Mouse (Mus musculus) MEL (cell line): Measurements from ENCODE around the gene Stat6. TPM values are rescaled to one million over a fixed set of nuclear protein-coding genes. Genes with fewer than 3 reads are reported as not detected.
A peak's percentile ranks its signal among the peaks of the same experiment; 100 is the strongest.

ENCODE experiments used
- DNase-seq: peaks from one replicate; pipeline ENCODE4 v3.0.0; 2011; ENCODE audit warnings: low read depth, low spot score
- H3K27ac ChIP-seq: 2 replicates; pipeline ENCODE4 v1.5.1; 2012; ENCODE audit warnings: low read depth, mild to moderate bottlenecking, control low read depth, low read length, moderate library complexity; ENCODE audit not compliant: control insufficient read depth
- H3K27me3 ChIP-seq, 2 experiments: fragments of 150-350 bp in 1 of 2; sonication (generic) in 1 of 2; 2 replicates each; pipeline ENCODE4 v1.6.1; 2012; ENCODE audit warnings: low read length in 2 of 2, mild to moderate bottlenecking in 2 of 2, improper control_type of control experiment in 1 of 2, moderate library complexity in 1 of 2; ENCODE audit not compliant: insufficient read depth in 2 of 2, control insufficient read depth in 1 of 2
- H3K36me3 ChIP-seq, 2 experiments: 2 replicates each; pipeline ENCODE4 v1.6.1; 2012 to 2014; ENCODE audit warnings: low read length in 2 of 2, improper control_type of control experiment in 1 of 2, inconsistent platforms in 1 of 2, mild to moderate bottlenecking in 1 of 2; ENCODE audit not compliant: insufficient read depth in 2 of 2, control insufficient read depth in 1 of 2
- H3K4me1 ChIP-seq, 2 experiments: fragments of 150-350 bp in 1 of 2; sonication (generic) in 1 of 2; 2 replicates each; pipeline ENCODE4 v1.6.1; 2012; ENCODE audit warnings: low read length in 2 of 2, improper control_type of control experiment in 1 of 2, mild to moderate bottlenecking in 1 of 2; ENCODE audit not compliant: insufficient read depth in 2 of 2, control insufficient read depth in 1 of 2
- H3K4me3 ChIP-seq, 2 experiments: fragments of 150-350 bp in 1 of 2; sonication (generic) in 1 of 2; 2 replicates each; pipeline ENCODE4 v1.5.1; 2012; ENCODE audit warnings: low read depth in 2 of 2, low read length in 2 of 2, mild to moderate bottlenecking in 2 of 2, moderate library complexity in 2 of 2, control low read depth in 1 of 2, improper control_type of control experiment in 1 of 2; ENCODE audit not compliant: control insufficient read depth in 1 of 2, insufficient read depth in 1 of 2
- H3K79me2 ChIP-seq: 2 replicates; pipeline ENCODE4 v1.6.1; 2012; ENCODE audit warnings: mild to moderate bottlenecking, low read length, moderate library complexity; ENCODE audit not compliant: control insufficient read depth, poor library complexity, insufficient read depth
- H3K9ac ChIP-seq: 2 replicates; pipeline ENCODE4 v1.6.1; 2012; ENCODE audit warnings: low read depth, mild to moderate bottlenecking, control low read depth, low read length, moderate library complexity; ENCODE audit not compliant: control insufficient read depth, poor library complexity, severe bottlenecking
- H3K9me3 ChIP-seq: fragments of 150-350 bp; sonication (generic); replicated peaks from 2 replicates; pipeline ENCODE4 v1.6.1; 2012; ENCODE audit warnings: mild to moderate bottlenecking, low read length, improper control_type of control experiment, moderate library complexity; ENCODE audit not compliant: insufficient read depth
- BHLHE40 ChIP-seq: IDR thresholded peaks from 2 replicates; pipeline ENCODE4 v1.6.1; 2012; ENCODE audit warnings: low read depth, mild to moderate bottlenecking, inconsistent platforms, low read length, improper control_type of control experiment, borderline replicate concordance
- CHD2 ChIP-seq: IDR thresholded peaks from 2 replicates; pipeline ENCODE4 v1.6.1; 2011; ENCODE audit warnings: low read length, improper control_type of control experiment
- CTCF ChIP-seq, 3 experiments: IDR thresholded peaks in 2 of 3; conservative IDR thresholded peaks in 1 of 3; 2 replicates each; pipeline ENCODE4 v1.5.1; 2011 to 2012; ENCODE audit warnings: low read length in 3 of 3, low read depth in 2 of 3, mild to moderate bottlenecking in 2 of 3, improper control_type of control experiment in 1 of 3, inconsistent platforms in 1 of 3, mixed read lengths in 1 of 3, moderate library complexity in 1 of 3; ENCODE audit not compliant: control insufficient read depth in 1 of 3, insufficient read depth in 1 of 3, poor library complexity in 1 of 3, severe bottlenecking in 1 of 3
- E2F4 ChIP-seq: IDR thresholded peaks from 2 replicates; pipeline ENCODE4 v1.6.1; 2011; ENCODE audit warnings: low read depth, low read length, improper control_type of control experiment, borderline replicate concordance
- ELF1 ChIP-seq: IDR thresholded peaks from 2 replicates; pipeline ENCODE4 v1.6.1; 2014; ENCODE audit warnings: low read depth, mild to moderate bottlenecking, inconsistent platforms, low read length, improper control_type of control experiment, moderate library complexity
- ETS1 ChIP-seq: IDR thresholded peaks from 2 replicates; pipeline ENCODE4 v1.6.1; 2012; ENCODE audit warnings: low read depth, mild to moderate bottlenecking, inconsistent platforms, low read length, improper control_type of control experiment, moderate library complexity
- GABPA ChIP-seq: IDR thresholded peaks from 2 replicates; pipeline ENCODE4 v1.6.1; 2012; ENCODE audit warnings: low read depth, mild to moderate bottlenecking, inconsistent platforms, low read length, improper control_type of control experiment, moderate library complexity
- GATA1 ChIP-seq: IDR thresholded peaks from 2 replicates; pipeline ENCODE4 v1.6.1; 2011; ENCODE audit warnings: low read depth, low read length, improper control_type of control experiment
- HCFC1 ChIP-seq: IDR thresholded peaks from 2 replicates; pipeline ENCODE4 v1.6.1; 2012; ENCODE audit warnings: low read depth, mild to moderate bottlenecking, inconsistent platforms, low read length, improper control_type of control experiment, moderate library complexity
- JUND ChIP-seq: IDR thresholded peaks from 2 replicates; pipeline ENCODE4 v1.6.1; 2011; ENCODE audit warnings: low read depth, mild to moderate bottlenecking, improper control_type of control experiment, low read length
- KAT2A ChIP-seq: conservative IDR thresholded peaks from 2 replicates; pipeline ENCODE4 v1.6.1; 2012; ENCODE audit warnings: low read depth, low read length, improper control_type of control experiment, inconsistent platforms
- MAFK ChIP-seq: IDR thresholded peaks from 2 replicates; pipeline ENCODE4 v1.6.1; 2011; ENCODE audit warnings: low read depth, mild to moderate bottlenecking, low read length, improper control_type of control experiment, borderline replicate concordance
- MAX ChIP-seq: IDR thresholded peaks from 2 replicates; pipeline ENCODE4 v1.6.1; 2011; ENCODE audit warnings: low read length, improper control_type of control experiment
- MAZ ChIP-seq: IDR thresholded peaks from 2 replicates; pipeline ENCODE4 v1.6.1; 2012; ENCODE audit warnings: low read depth, mild to moderate bottlenecking, inconsistent platforms, low read length, improper control_type of control experiment
- MEF2A ChIP-seq: IDR thresholded peaks from 2 replicates; pipeline ENCODE4 v1.6.1; 2014; ENCODE audit warnings: low read depth, mild to moderate bottlenecking, inconsistent platforms, low read length, improper control_type of control experiment; ENCODE audit not compliant: poor library complexity, insufficient replicate concordance, severe bottlenecking; ENCODE audit errors: extremely low read depth
- MXI1 ChIP-seq: IDR thresholded peaks from 2 replicates; pipeline ENCODE4 v1.6.1; 2011; ENCODE audit warnings: mild to moderate bottlenecking, low read depth, low read length, improper control_type of control experiment
- MYB ChIP-seq: IDR thresholded peaks from 2 replicates; pipeline ENCODE4 v1.6.1; 2011; ENCODE audit warnings: mild to moderate bottlenecking, low read depth, low read length, improper control_type of control experiment
- MYC ChIP-seq: IDR thresholded peaks from 2 replicates; pipeline ENCODE4 v1.6.1; 2011; ENCODE audit warnings: low read depth, mild to moderate bottlenecking, low read length, improper control_type of control experiment, moderate library complexity
- NELFE ChIP-seq: IDR thresholded peaks from 2 replicates; pipeline ENCODE4 v1.6.1; 2011; ENCODE audit warnings: low read depth, low read length, improper control_type of control experiment
- POLR2A ChIP-seq, 2 experiments: IDR thresholded peaks; 2 replicates each; pipeline ENCODE4 v1.6.1; 2011 to 2012; ENCODE audit warnings: low read length in 2 of 2, mild to moderate bottlenecking in 2 of 2, control low read depth in 1 of 2, improper control_type of control experiment in 1 of 2, low read depth in 1 of 2, moderate library complexity in 1 of 2; ENCODE audit not compliant: control insufficient read depth in 1 of 2, insufficient read depth in 1 of 2, poor library complexity in 1 of 2
- POLR2AphosphoS2 ChIP-seq: IDR thresholded peaks from 2 replicates; pipeline ENCODE4 v1.6.1; 2011; ENCODE audit warnings: low read length, improper control_type of control experiment
- POLR2AphosphoS5 ChIP-seq: IDR thresholded peaks from 2 replicates; pipeline ENCODE4 v1.6.1; 2012; ENCODE audit warnings: low read depth, borderline replicate concordance, mild to moderate bottlenecking, inconsistent platforms, low read length, moderate library complexity, mixed read lengths
- RAD21 ChIP-seq: IDR thresholded peaks from 2 replicates; pipeline ENCODE4 v1.6.1; 2011; ENCODE audit warnings: mild to moderate bottlenecking, low read depth, low read length, improper control_type of control experiment
- RCOR1 ChIP-seq: IDR thresholded peaks from 2 replicates; pipeline ENCODE4 v1.6.1; 2012; ENCODE audit warnings: low read depth, mild to moderate bottlenecking, inconsistent platforms, low read length, improper control_type of control experiment
- SIN3A ChIP-seq: IDR thresholded peaks from 2 replicates; pipeline ENCODE4 v1.6.1; 2012; ENCODE audit warnings: low read length, improper control_type of control experiment, inconsistent platforms
- TAL1 ChIP-seq: IDR thresholded peaks from 2 replicates; pipeline ENCODE4 v1.6.1; 2012; ENCODE audit warnings: mild to moderate bottlenecking, inconsistent platforms, low read length, moderate library complexity, mixed read lengths
- TCF12 ChIP-seq: IDR thresholded peaks from 2 replicates; pipeline ENCODE4 v1.6.1; 2014; ENCODE audit warnings: low read depth, mild to moderate bottlenecking, inconsistent platforms, low read length, improper control_type of control experiment, moderate library complexity
- UBTF ChIP-seq: IDR thresholded peaks from 2 replicates; pipeline ENCODE4 v1.6.1; 2012; ENCODE audit warnings: low read depth, mild to moderate bottlenecking, inconsistent platforms, low read length, improper control_type of control experiment, moderate library complexity, borderline replicate concordance; ENCODE audit not compliant: insufficient read depth
- ZC3H11A ChIP-seq: IDR thresholded peaks from 2 replicates; pipeline ENCODE4 v1.6.1; 2012; ENCODE audit warnings: low read depth, mild to moderate bottlenecking, inconsistent platforms, low read length, improper control_type of control experiment
- ZMIZ1 ChIP-seq: IDR thresholded peaks from 2 replicates; pipeline ENCODE4 v1.6.1; 2012; ENCODE audit warnings: low read depth, mild to moderate bottlenecking, inconsistent platforms, low read length, improper control_type of control experiment, moderate library complexity
- ZNF384 ChIP-seq: IDR thresholded peaks from 2 replicates; pipeline ENCODE4 v1.6.1; 2012; ENCODE audit warnings: low read depth, mild to moderate bottlenecking, inconsistent platforms, low read length, improper control_type of control experiment
- polyA plus RNA-seq, 2 experiments: library from polyadenylated mRNA; stranded (reverse) in 1 of 2; unstranded in 1 of 2; fragments of >175 nt in 1 of 2; fragments of >200 nt in 1 of 2; gene quantifications; 2 replicates each; pipeline versions ENCODE4 v1.2.1 to v1.2.4; 2012; ENCODE audit warnings: low replicate concordance in 2 of 2, low read depth in 1 of 2; ENCODE audit not compliant: insufficient read length in 2 of 2, insufficient read depth in 1 of 2, missing spikeins in 1 of 2
- total RNA-seq: library from RNA; depleted of rRNA; stranded (reverse); fragments of 300-350 nt; gene quantifications from 2 replicates; pipeline ENCODE4 v1.2.3, GENCODE M21; 2012

Gene Stat6
- total and polyA plus RNA-seq, 3 experiments = 34.9 to 50.2 TPM; not detected in 1

DNA sequence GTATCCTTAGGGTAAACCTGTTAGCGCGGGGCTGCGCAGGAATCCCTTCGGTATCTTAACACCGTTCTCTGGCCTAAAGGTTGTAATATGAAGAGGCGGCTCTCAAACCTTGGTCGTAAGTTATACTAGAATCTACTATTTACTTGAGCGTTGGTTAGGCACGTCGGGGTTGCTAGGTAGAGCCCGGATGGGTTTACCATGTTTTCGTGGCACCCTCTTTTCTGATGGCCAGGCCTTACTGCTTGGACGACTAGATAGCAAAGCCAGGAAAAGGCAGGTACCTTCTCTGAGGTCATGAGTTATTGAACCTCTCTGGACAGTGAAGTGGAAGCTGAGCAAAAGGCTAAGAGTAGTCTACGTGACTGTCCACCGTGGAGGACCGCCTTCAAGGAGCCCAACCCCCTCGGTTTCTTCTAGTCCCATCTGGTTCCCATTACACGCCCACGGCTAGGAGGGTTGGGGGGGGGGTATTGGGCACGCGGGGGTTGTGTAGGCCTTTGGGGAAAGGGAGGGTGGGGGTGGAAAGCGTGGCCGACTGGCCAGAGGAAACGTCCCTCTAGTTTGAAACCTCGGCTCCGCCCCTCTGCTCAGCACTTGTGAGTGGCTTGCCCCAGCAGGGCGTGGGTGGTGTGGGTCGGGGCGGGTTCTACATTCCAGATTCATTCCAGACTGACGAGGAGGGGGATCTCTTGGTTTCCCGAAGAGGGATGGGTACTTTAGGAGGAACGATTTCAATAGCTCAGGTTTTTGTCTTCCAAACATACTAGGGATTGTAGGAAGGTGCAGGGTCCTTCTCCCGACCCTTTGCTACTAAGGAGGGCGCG is 24.7 kb downstream of the Stat6 start (continued):
- TF ChIP-seq RAD21 (no peak), GATA1 (no peak), SIN3A (peak; percentile 64), NELFE (peak; percentile 48)

- H3K27me3 ChIP-seq = no peaks in the 10 kb centered on the region
- peaks cover 22% of the 10 kb centered on the region for H3K79me2 ChIP-seq
- H3K9ac ChIP-seq = peak within 1 kb of the TSS; percentile 91
- peak within 1 kb of the TSS; percentile 72 to 94 for H3K4me3 ChIP-seq
- peak; percentile 88 for DNase-seq
- H3K27ac ChIP-seq = peak within 1 kb of the TSS; percentile 98
- H3K4me1 ChIP-seq = peaks cover 6 to 38% of the 10 kb centered on the region in 2 experiments
- H3K9me3 ChIP-seq = no peaks in the 10 kb centered on the region
- H3K36me3 ChIP-seq = peaks cover 0 to 29% of the 10 kb centered on the region in 2 experiments; a peak in 2 of 4 replicates
- TF ChIP-seq KAT2A (no peak), MYC (no peak), ZC3H11A (no peak; the same call in 1 of the 2 replicates), MEF2A (no peak; the same call in 1 of the 2 replicates), JUND (no peak), E2F4 (no peak), HCFC1 (peak; percentile 28; the same call in 1 of the 2 replicates), ZMIZ1 (no peak), RCOR1 (peak; percentile 30; the same call in 1 of the 2 replicates), POLR2AphosphoS5 (no peak), MXI1 (no peak; the same call in 1 of the 2 replicates), CHD2 (no peak; the same call in 1 of the 2 replicates), UBTF (no peak), POLR2AphosphoS2 (no peak; the same call in 1 of the 2 replicates), ZNF384 (peak; percentile 65), MAZ (peak; percentile 58), NELFE (peak; percentile 9; the same call in 1 of the 2 replicates), MYB (peak; percentile 71), ELF1 (no peak), TAL1 (no peak), POLR2A (IDR thresholded peaks at IDR 0.05; ENCODE audit: control insufficient read depth in 1 of 2, insufficient read depth in 1 of 2, low read depth in 1 of 2, low read length in 2 of 2, poor library complexity in 1 of 2) (peak in 1 of 2 experiments; percentile 44; a peak in 3 of 4 replicates), TCF12 (peak; percentile 44), ETS1 (peak; percentile 68), CTCF (IDR thresholded peaks at IDR 0.05 in 2 of 3, conservative IDR thresholded peaks at IDR 0.05 in 1 of 3; ENCODE audit: control insufficient read depth in 1 of 3, insufficient read depth in 1 of 3, low read depth in 2 of 3, low read length in 3 of 3, poor library complexity in 1 of 3, severe bottlenecking in 1 of 3) (peak in 2 of 3 experiments; percentile 40 to 57; a peak in 4 of 6 replicates), MAFK (peak; percentile 11; the same call in 1 of the 2 replicates), BHLHE40 (peak; percentile 49; the same call in 1 of the 2 replicates), MAX (no peak), RAD21 (no peak), GABPA (no peak)
These were observed 25.6 kb downstream of the Stat6 start, which contains the start of gene Nab2 for GRCm38 (mm10) chr10:127668093-127669050. Nab2 (minus strand) TSS chr10:127668568.
